Mouse (Mus musculus): Measurements from ENCODE around the gene Cacng4.

The Cacng4 gene

GRCm38 (mm10) chr11:107720264-107721021, 73.9 kb downstream of the Cacng4 start:
- WGBS: 90% methylated on average over 9 of the region's 9 CpGs

GRCm38 (mm10) chr11:107716332-107716938, 77.9 kb downstream of the Cacng4 start, which contains the start of gene Cacng1:
Cacng1 (minus strand) TSS chr11:107716522.
- WGBS: 91% methylated on average over 16 of the region's 16 CpGs

GRCm38 (mm10) chr11:107714368-107714767, 80.0 kb downstream of the Cacng4 start:
- WGBS: 95% methylated on average over 7 of the region's 7 CpGs

GRCm38 (mm10) chr11:107710379-107710778, 84.0 kb downstream of the Cacng4 start:
- WGBS: 55% methylated on average over 3 of the region's 3 CpGs

- WGBS: 53% methylated on average over 20 of the region's 20 CpGs
Observed at GRCm38 (mm10) chr11:107707897-107708610, 86.3 kb downstream of the Cacng4 start.

GRCm38 (mm10) chr11:107705476-107706074, 88.8 kb downstream of the Cacng4 start:
- WGBS: 76% methylated on average over 11 of the region's 11 CpGs

GRCm38 (mm10) chr11:107705060-107705459, 89.3 kb downstream of the Cacng4 start:
- WGBS: 83% methylated on average over 6 of the region's 6 CpGs

- WGBS: 56% methylated on average over 27 of the region's 27 CpGs
Observed at GRCm38 (mm10) chr11:107703272-107704134, 90.9 kb downstream of the Cacng4 start.

GRCm38 (mm10) chr11:107699967-107700366, 94.4 kb downstream of the Cacng4 start:
- 87% methylated on average over 4 of the region's 4 CpGs for WGBS

- WGBS: 81% methylated on average over 6 of the region's 6 CpGs
Observed at GRCm38 (mm10) chr11:107693338-107693737, 101.0 kb downstream of the Cacng4 start.

- 67% methylated on average over 8 of the region's 8 CpGs for WGBS
Observed at GRCm38 (mm10) chr11:107691569-107691968, 102.8 kb downstream of the Cacng4 start.

GRCm38 (mm10) chr11:107688480-107688879, 105.9 kb downstream of the Cacng4 start:
- 96% methylated on average over 10 of the region's 10 CpGs for WGBS

GRCm38 (mm10) chr11:107686290-107686689, 108.1 kb downstream of the Cacng4 start:
- WGBS: 91% methylated on average over 20 of the region's 20 CpGs

GRCm38 (mm10) chr11:107683544-107684465, 110.6 kb downstream of the Cacng4 start:
- 63% methylated on average over 19 of the region's 19 CpGs for WGBS

- 74% methylated on average over 9 of the region's 9 CpGs for WGBS
Observed at GRCm38 (mm10) chr11:107682694-107683355, 111.5 kb downstream of the Cacng4 start.

Measured in cerebral cortex, adult 2 months (tissue).